Mouse (Mus musculus) MEL (cell line): Measurements from ENCODE around the gene Eme2. TPM values are rescaled to one million over a fixed set of nuclear protein-coding genes. Genes with fewer than 3 reads are reported as not detected.
A peak's percentile ranks its signal among the peaks of the same experiment; 100 is the strongest.

Experiments used
- DNase-seq: peaks from one replicate; pipeline ENCODE4 v3.0.0; 2011; ENCODE audit warnings: low read depth, low spot score
- H3K27ac ChIP-seq: 2 replicates; pipeline ENCODE4 v1.5.1; 2012; ENCODE audit warnings: low read depth, mild to moderate bottlenecking, control low read depth, low read length, moderate library complexity; ENCODE audit not compliant: control insufficient read depth
- H3K27me3 ChIP-seq, 2 experiments: fragments of 150-350 bp in 1 of 2; sonication (generic) in 1 of 2; 2 replicates each; pipeline ENCODE4 v1.6.1; 2012; ENCODE audit warnings: low read length in 2 of 2, mild to moderate bottlenecking in 2 of 2, improper control_type of control experiment in 1 of 2, moderate library complexity in 1 of 2; ENCODE audit not compliant: insufficient read depth in 2 of 2, control insufficient read depth in 1 of 2
- H3K36me3 ChIP-seq, 2 experiments: 2 replicates each; pipeline ENCODE4 v1.6.1; 2012 to 2014; ENCODE audit warnings: low read length in 2 of 2, improper control_type of control experiment in 1 of 2, inconsistent platforms in 1 of 2, mild to moderate bottlenecking in 1 of 2; ENCODE audit not compliant: insufficient read depth in 2 of 2, control insufficient read depth in 1 of 2
- H3K4me1 ChIP-seq, 2 experiments: fragments of 150-350 bp in 1 of 2; sonication (generic) in 1 of 2; 2 replicates each; pipeline ENCODE4 v1.6.1; 2012; ENCODE audit warnings: low read length in 2 of 2, improper control_type of control experiment in 1 of 2, mild to moderate bottlenecking in 1 of 2; ENCODE audit not compliant: insufficient read depth in 2 of 2, control insufficient read depth in 1 of 2
- H3K4me3 ChIP-seq, 2 experiments: fragments of 150-350 bp in 1 of 2; sonication (generic) in 1 of 2; 2 replicates each; pipeline ENCODE4 v1.5.1; 2012; ENCODE audit warnings: low read depth in 2 of 2, low read length in 2 of 2, mild to moderate bottlenecking in 2 of 2, moderate library complexity in 2 of 2, control low read depth in 1 of 2, improper control_type of control experiment in 1 of 2; ENCODE audit not compliant: control insufficient read depth in 1 of 2, insufficient read depth in 1 of 2
- H3K79me2 ChIP-seq: 2 replicates; pipeline ENCODE4 v1.6.1; 2012; ENCODE audit warnings: mild to moderate bottlenecking, low read length, moderate library complexity; ENCODE audit not compliant: control insufficient read depth, poor library complexity, insufficient read depth
- H3K9ac ChIP-seq: 2 replicates; pipeline ENCODE4 v1.6.1; 2012; ENCODE audit warnings: low read depth, mild to moderate bottlenecking, control low read depth, low read length, moderate library complexity; ENCODE audit not compliant: control insufficient read depth, poor library complexity, severe bottlenecking
- H3K9me3 ChIP-seq: fragments of 150-350 bp; sonication (generic); replicated peaks from 2 replicates; pipeline ENCODE4 v1.6.1; 2012; ENCODE audit warnings: mild to moderate bottlenecking, low read length, improper control_type of control experiment, moderate library complexity; ENCODE audit not compliant: insufficient read depth
- CHD2 ChIP-seq: IDR thresholded peaks from 2 replicates; pipeline ENCODE4 v1.6.1; 2011; ENCODE audit warnings: low read length, improper control_type of control experiment
- CTCF ChIP-seq, 3 experiments: IDR thresholded peaks in 2 of 3; conservative IDR thresholded peaks in 1 of 3; 2 replicates each; pipeline ENCODE4 v1.5.1; 2011 to 2012; ENCODE audit warnings: low read length in 3 of 3, low read depth in 2 of 3, mild to moderate bottlenecking in 2 of 3, improper control_type of control experiment in 1 of 3, inconsistent platforms in 1 of 3, mixed read lengths in 1 of 3, moderate library complexity in 1 of 3; ENCODE audit not compliant: control insufficient read depth in 1 of 3, insufficient read depth in 1 of 3, poor library complexity in 1 of 3, severe bottlenecking in 1 of 3
- E2F4 ChIP-seq: IDR thresholded peaks from 2 replicates; pipeline ENCODE4 v1.6.1; 2011; ENCODE audit warnings: low read depth, low read length, improper control_type of control experiment, borderline replicate concordance
- ELF1 ChIP-seq: IDR thresholded peaks from 2 replicates; pipeline ENCODE4 v1.6.1; 2014; ENCODE audit warnings: low read depth, mild to moderate bottlenecking, inconsistent platforms, low read length, improper control_type of control experiment, moderate library complexity
- ETS1 ChIP-seq: IDR thresholded peaks from 2 replicates; pipeline ENCODE4 v1.6.1; 2012; ENCODE audit warnings: low read depth, mild to moderate bottlenecking, inconsistent platforms, low read length, improper control_type of control experiment, moderate library complexity
- GABPA ChIP-seq: IDR thresholded peaks from 2 replicates; pipeline ENCODE4 v1.6.1; 2012; ENCODE audit warnings: low read depth, mild to moderate bottlenecking, inconsistent platforms, low read length, improper control_type of control experiment, moderate library complexity
- HCFC1 ChIP-seq: IDR thresholded peaks from 2 replicates; pipeline ENCODE4 v1.6.1; 2012; ENCODE audit warnings: low read depth, mild to moderate bottlenecking, inconsistent platforms, low read length, improper control_type of control experiment, moderate library complexity
- MAX ChIP-seq: IDR thresholded peaks from 2 replicates; pipeline ENCODE4 v1.6.1; 2011; ENCODE audit warnings: low read length, improper control_type of control experiment
- MEF2A ChIP-seq: IDR thresholded peaks from 2 replicates; pipeline ENCODE4 v1.6.1; 2014; ENCODE audit warnings: low read depth, mild to moderate bottlenecking, inconsistent platforms, low read length, improper control_type of control experiment; ENCODE audit not compliant: poor library complexity, insufficient replicate concordance, severe bottlenecking; ENCODE audit errors: extremely low read depth
- MXI1 ChIP-seq: IDR thresholded peaks from 2 replicates; pipeline ENCODE4 v1.6.1; 2011; ENCODE audit warnings: mild to moderate bottlenecking, low read depth, low read length, improper control_type of control experiment
- NELFE ChIP-seq: IDR thresholded peaks from 2 replicates; pipeline ENCODE4 v1.6.1; 2011; ENCODE audit warnings: low read depth, low read length, improper control_type of control experiment
- NRF1 ChIP-seq: IDR thresholded peaks from 2 replicates; pipeline ENCODE4 v1.6.1; 2014; ENCODE audit warnings: low read depth, mild to moderate bottlenecking, inconsistent platforms, low read length, improper control_type of control experiment, moderate library complexity; ENCODE audit not compliant: poor library complexity, insufficient read depth, severe bottlenecking
- POLR2A ChIP-seq, 2 experiments: IDR thresholded peaks; 2 replicates each; pipeline ENCODE4 v1.6.1; 2011 to 2012; ENCODE audit warnings: low read length in 2 of 2, mild to moderate bottlenecking in 2 of 2, control low read depth in 1 of 2, improper control_type of control experiment in 1 of 2, low read depth in 1 of 2, moderate library complexity in 1 of 2; ENCODE audit not compliant: control insufficient read depth in 1 of 2, insufficient read depth in 1 of 2, poor library complexity in 1 of 2
- POLR2AphosphoS2 ChIP-seq: IDR thresholded peaks from 2 replicates; pipeline ENCODE4 v1.6.1; 2011; ENCODE audit warnings: low read length, improper control_type of control experiment
- POLR2AphosphoS5 ChIP-seq: IDR thresholded peaks from 2 replicates; pipeline ENCODE4 v1.6.1; 2012; ENCODE audit warnings: low read depth, borderline replicate concordance, mild to moderate bottlenecking, inconsistent platforms, low read length, moderate library complexity, mixed read lengths
- RAD21 ChIP-seq: IDR thresholded peaks from 2 replicates; pipeline ENCODE4 v1.6.1; 2011; ENCODE audit warnings: mild to moderate bottlenecking, low read depth, low read length, improper control_type of control experiment
- TAL1 ChIP-seq: IDR thresholded peaks from 2 replicates; pipeline ENCODE4 v1.6.1; 2012; ENCODE audit warnings: mild to moderate bottlenecking, inconsistent platforms, low read length, moderate library complexity, mixed read lengths
- TBP ChIP-seq: IDR thresholded peaks from 2 replicates; pipeline ENCODE4 v1.8.0; 2011; ENCODE audit warnings: low read depth, low read length, improper control_type of control experiment
- TCF12 ChIP-seq: IDR thresholded peaks from 2 replicates; pipeline ENCODE4 v1.6.1; 2014; ENCODE audit warnings: low read depth, mild to moderate bottlenecking, inconsistent platforms, low read length, improper control_type of control experiment, moderate library complexity
- UBTF ChIP-seq: IDR thresholded peaks from 2 replicates; pipeline ENCODE4 v1.6.1; 2012; ENCODE audit warnings: low read depth, mild to moderate bottlenecking, inconsistent platforms, low read length, improper control_type of control experiment, moderate library complexity, borderline replicate concordance; ENCODE audit not compliant: insufficient read depth
- USF2 ChIP-seq, 2 experiments: IDR thresholded peaks; 2 replicates each; pipeline ENCODE4 v1.6.1; 2011 to 2012; ENCODE audit warnings: improper control_type of control experiment in 2 of 2, low read length in 2 of 2, borderline replicate concordance in 1 of 2, inconsistent platforms in 1 of 2, low read depth in 1 of 2, mild to moderate bottlenecking in 1 of 2; ENCODE audit not compliant: insufficient read depth in 1 of 2
- ZC3H11A ChIP-seq: IDR thresholded peaks from 2 replicates; pipeline ENCODE4 v1.6.1; 2012; ENCODE audit warnings: low read depth, mild to moderate bottlenecking, inconsistent platforms, low read length, improper control_type of control experiment
- ZKSCAN1 ChIP-seq: IDR thresholded peaks from 2 replicates; pipeline ENCODE4 v1.6.1; 2012; ENCODE audit warnings: low read depth, mild to moderate bottlenecking, inconsistent platforms, low read length, improper control_type of control experiment, moderate library complexity
- ZMIZ1 ChIP-seq: IDR thresholded peaks from 2 replicates; pipeline ENCODE4 v1.6.1; 2012; ENCODE audit warnings: low read depth, mild to moderate bottlenecking, inconsistent platforms, low read length, improper control_type of control experiment, moderate library complexity
- ZNF384 ChIP-seq: IDR thresholded peaks from 2 replicates; pipeline ENCODE4 v1.6.1; 2012; ENCODE audit warnings: low read depth, mild to moderate bottlenecking, inconsistent platforms, low read length, improper control_type of control experiment
- polyA plus RNA-seq, 2 experiments: library from polyadenylated mRNA; stranded (reverse) in 1 of 2; unstranded in 1 of 2; fragments of >175 nt in 1 of 2; fragments of >200 nt in 1 of 2; gene quantifications; 2 replicates each; pipeline versions ENCODE4 v1.2.1 to v1.2.4; 2012; ENCODE audit warnings: low replicate concordance in 2 of 2, low read depth in 1 of 2; ENCODE audit not compliant: insufficient read length in 2 of 2, insufficient read depth in 1 of 2, missing spikeins in 1 of 2
- total RNA-seq: library from RNA; depleted of rRNA; stranded (reverse); fragments of 300-350 nt; gene quantifications from 2 replicates; pipeline ENCODE4 v1.2.3, GENCODE M21; 2012

Gene Eme2
- total and polyA plus RNA-seq, 3 experiments: 15.1 to 26.8 TPM; not detected in 1

DNA sequence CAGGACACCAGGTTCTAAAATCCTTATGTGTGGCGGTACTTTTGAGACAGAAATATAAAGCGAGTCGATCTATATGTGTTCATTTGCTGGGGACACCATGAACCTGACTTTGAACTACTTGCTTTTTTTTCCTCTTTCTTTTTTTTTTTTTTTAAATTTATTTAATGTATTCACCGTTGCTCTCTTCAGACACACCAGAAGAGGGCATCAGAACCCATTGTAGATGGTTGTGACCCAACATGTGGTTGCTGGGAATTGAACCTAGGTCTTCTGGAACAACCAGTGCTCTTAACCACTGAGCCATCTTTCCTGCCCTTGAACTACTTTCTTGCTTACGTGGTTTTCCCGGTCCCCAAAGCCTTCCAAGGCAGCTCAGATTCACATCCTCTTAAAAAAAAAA is 42.4 kb upstream of the Eme2 start:
- TF ChIP-seq ZKSCAN1 (no peak), ZNF384 (no peak), MEF2A (no peak), CTCF (IDR thresholded peaks at IDR 0.05 in 2 of 3, conservative IDR thresholded peaks at IDR 0.05 in 1 of 3; ENCODE audit: control insufficient read depth in 1 of 3, insufficient read depth in 1 of 3, low read depth in 2 of 3, low read length in 3 of 3, poor library complexity in 1 of 3, severe bottlenecking in 1 of 3) (no peak), CHD2 (no peak), TBP (no peak), ZC3H11A (no peak), E2F4 (no peak), POLR2A (IDR thresholded peaks at IDR 0.05; ENCODE audit: control insufficient read depth in 1 of 2, insufficient read depth in 1 of 2, low read depth in 1 of 2, low read length in 2 of 2, poor library complexity in 1 of 2) (no peak), TAL1 (no peak), UBTF (no peak), TCF12 (no peak), NELFE (no peak), USF2 (IDR thresholded peaks at IDR 0.05; ENCODE audit: borderline replicate concordance in 1 of 2, insufficient read depth in 1 of 2, low read depth in 1 of 2, low read length in 2 of 2) (no peak)

GRCm38 (mm10) chr17:24936259-24937237 is 41.7 kb upstream of the Eme2 start, which contains the start of gene Mapk8ip3:
Gene Mapk8ip3 (minus strand): TSS chr17:24936977.
- Histone ChIP-seq H3K27ac (peak within 1 kb of the TSS; percentile 68), H3K4me3 (peak within 1 kb of the TSS; percentile 63 to 81)

More for the DNA sequence above, 42.4 kb upstream of the Eme2 start:
- no peak for DNase-seq
- Histone ChIP-seq H3K9ac (peak overlapping the region; percentile 48), H3K9me3 (no peaks in the 10 kb centered on the region), H3K79me2 (peaks cover 25% of the 10 kb centered on the region), H3K36me3 (peaks cover 0 to 7% of the 10 kb centered on the region in 2 experiments; a peak in 2 of 4 replicates), H3K4me1 (peaks cover 0 to 4% of the 10 kb centered on the region in 2 experiments), H3K27me3 (no peaks in the 10 kb centered on the region), H3K27ac (peak overlapping the region; percentile 68), H3K4me3 (peak overlapping the region; percentile 34 to 63; a peak in 3 of 4 replicates)

More at GRCm38 (mm10) chr17:24936259-24937237, 41.7 kb upstream of the Eme2 start, which contains the start of gene Mapk8ip3:
- Histone ChIP-seq H3K79me2 (peaks cover 27% of the 10 kb centered on the region), H3K9ac (peak within 1 kb of the TSS; percentile 80), H3K27me3 (no peaks in the 10 kb centered on the region), H3K4me1 (peaks cover 0 to 4% of the 10 kb centered on the region in 2 experiments), H3K36me3 (peaks cover 0 to 7% of the 10 kb centered on the region in 2 experiments; a peak in 2 of 4 replicates), H3K9me3 (no peaks in the 10 kb centered on the region)
- TF ChIP-seq HCFC1 (peak; percentile 78), CTCF (IDR thresholded peaks at IDR 0.05 in 2 of 3, conservative IDR thresholded peaks at IDR 0.05 in 1 of 3; ENCODE audit: control insufficient read depth in 1 of 3, insufficient read depth in 1 of 3, low read depth in 2 of 3, low read length in 3 of 3, poor library complexity in 1 of 3, severe bottlenecking in 1 of 3) (peak in 2 of 3 experiments; percentile 25 to 32; a peak in 2 of 6 replicates), POLR2AphosphoS5 (no peak), NRF1 (no peak), GABPA (no peak), MAX (peak; percentile 63; the same call in 1 of the 2 replicates), ELF1 (peak; percentile 69), ETS1 (no peak), RAD21 (peak; percentile 2; the same call in 1 of the 2 replicates), NELFE (peak; percentile 47), TAL1 (no peak), POLR2A (IDR thresholded peaks at IDR 0.05; ENCODE audit: control insufficient read depth in 1 of 2, insufficient read depth in 1 of 2, low read depth in 1 of 2, low read length in 2 of 2, poor library complexity in 1 of 2) (peak; percentile 67 to 69), MXI1 (no peak), POLR2AphosphoS2 (peak; percentile 67; the same call in 1 of the 2 replicates), TCF12 (peak; percentile 22; the same call in 1 of the 2 replicates), ZMIZ1 (0 out of 2 replicates have a peak, but pooled peaks have one; percentile 50), TBP (peak; percentile 63; the same call in 1 of the 2 replicates), ZNF384 (peak; percentile 38; the same call in 1 of the 2 replicates)
- peak; percentile 92 for DNase-seq
